Mouse (Mus musculus): Measurements from ENCODE around the gene Otop3. TPM values are rescaled to one million over a fixed set of nuclear protein-coding genes. Genes with fewer than 3 reads are reported as not detected.
A peak's percentile ranks its signal among the peaks of the same experiment; 100 is the strongest.

Gene Otop3
- total and polyA plus RNA-seq, 2 experiments from 2014 or later = 1.8 to 3.7 TPM

DNA sequence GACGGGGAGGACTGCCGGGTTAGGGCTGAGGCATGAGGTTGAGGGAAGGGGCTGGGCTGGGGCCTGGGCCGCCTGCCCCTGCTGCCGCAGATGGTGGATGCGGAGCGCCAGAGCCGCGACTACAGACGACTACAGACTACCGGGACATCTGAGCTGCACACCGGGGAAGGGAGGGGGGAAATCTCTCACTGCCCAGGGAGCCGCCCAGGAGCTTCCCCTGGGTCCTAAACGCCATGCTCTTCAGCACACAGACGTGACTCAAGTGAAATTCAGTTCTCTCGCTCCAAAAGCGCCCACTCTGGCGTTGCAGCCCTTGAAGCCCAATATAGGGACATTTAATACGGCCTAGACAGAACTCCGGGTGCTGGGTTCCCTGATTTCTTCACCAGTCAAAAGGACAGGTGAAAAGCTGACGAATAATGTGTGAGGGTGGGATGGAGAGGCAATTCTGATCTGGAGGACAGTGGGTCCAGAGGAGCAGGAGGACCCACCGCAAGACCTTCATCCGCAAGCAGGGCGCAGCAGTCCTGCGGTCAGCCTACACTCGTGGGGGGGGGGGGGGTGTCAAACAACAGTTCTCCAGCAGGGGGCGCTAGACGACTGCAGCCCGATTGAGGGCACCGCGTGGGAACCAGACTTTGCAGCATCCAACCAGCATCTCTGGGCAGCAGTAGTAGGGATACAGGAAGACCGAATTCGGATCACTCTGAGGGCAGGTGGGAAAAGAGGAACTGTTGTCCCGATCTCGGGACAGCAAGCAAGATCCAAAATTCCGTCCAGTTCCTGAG lies 12.4 kb upstream of the Otop3 start, which contains the start of gene Ush1g:
Ush1g (minus strand) TSS at position 136 of the 788 bp plus-strand sequence.
- ATAC-seq (ENCODE audit: low FRiP score) = peak; percentile 39; the same call in 1 of the 2 replicates
- Histone ChIP-seq H3K4me3 (ENCODE audit: low read depth, low read length) (peak within 1 kb of the TSS; percentile 5; the same call in 1 of the 2 replicates), H3K9me3 (ENCODE audit: low read length) (no peaks in the 10 kb centered on the region), H3K4me1 (ENCODE audit: insufficient read depth, low read length) (no peaks in the 10 kb centered on the region), H3K27ac (ENCODE audit: low read depth, low read length) (no peak within 1 kb of the TSS), H3K27me3 (ENCODE audit: insufficient read depth, low read length) (peaks cover 62% of the 10 kb centered on the region), H3K4me2 (ENCODE audit: low read depth, low read length, poor library complexity, severe bottlenecking) (peak within 1 kb of the TSS; percentile 30), H3K9ac (replicated peaks; ENCODE audit: low read length, poor library complexity, severe bottlenecking) (no peak within 1 kb of the TSS), H3K36me3 (ENCODE audit: insufficient read depth, low read length) (no peaks in the 10 kb centered on the region)
- 5% methylated on average over 34 of the region's 35 CpGs for WGBS
- DNase-seq (ENCODE audit: low spot score) = peak; percentile 74
- TF ChIP-seq CTCF (IDR thresholded peaks at IDR 0.05) = peak; percentile 94

DNA sequence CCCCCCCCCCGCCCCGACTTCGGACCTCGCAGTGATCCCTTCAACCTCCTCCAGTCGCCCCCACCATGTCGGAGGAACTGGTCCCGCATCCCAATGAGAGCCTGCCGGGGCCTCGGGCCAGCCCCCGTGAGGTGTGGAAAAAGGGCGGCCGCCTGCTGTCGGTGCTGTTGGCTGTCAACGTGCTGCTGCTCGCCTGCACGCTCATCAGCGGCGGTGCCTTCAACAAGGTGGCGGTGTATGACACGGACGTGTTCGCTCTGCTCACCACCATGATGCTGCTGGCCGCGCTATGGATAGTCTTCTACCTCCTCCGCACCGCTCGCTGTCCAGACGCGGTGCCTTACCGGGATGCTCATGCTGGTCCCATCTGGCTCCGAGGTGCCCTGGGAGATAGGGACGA lies 11.2 kb upstream of the Otop3 start:
- H3K27me3 ChIP-seq (ENCODE audit: insufficient read depth, low read length) = peaks cover 51% of the 10 kb centered on the region
- H3K9ac ChIP-seq (replicated peaks; ENCODE audit: low read length, poor library complexity, severe bottlenecking) = 0 out of 2 replicates have a peak overlapping the region, but pooled peaks have one; percentile 19
- H3K4me2 ChIP-seq (ENCODE audit: low read depth, low read length, poor library complexity, severe bottlenecking) = 0 out of 2 replicates have a peak overlapping the region, but pooled peaks have one; percentile 9
- DNase-seq (ENCODE audit: low spot score) (peak; percentile 13), ATAC-seq (ENCODE audit: low FRiP score) (no peak)
- no peaks in the 10 kb centered on the region for H3K9me3 ChIP-seq (ENCODE audit: low read length)
- H3K36me3 ChIP-seq (ENCODE audit: insufficient read depth, low read length) = no peaks in the 10 kb centered on the region
- WGBS = 20% methylated on average over 32 of the region's 32 CpGs
- H3K27ac ChIP-seq (ENCODE audit: low read depth, low read length) = no peak overlapping the region
- TF ChIP-seq CTCF (IDR thresholded peaks at IDR 0.05) = no peak
- 0 out of 2 replicates have a peak overlapping the region, but pooled peaks have one; percentile 9 for H3K4me3 ChIP-seq (ENCODE audit: low read depth, low read length)
- H3K4me1 ChIP-seq (ENCODE audit: insufficient read depth, low read length) = no peaks in the 10 kb centered on the region

DNA sequence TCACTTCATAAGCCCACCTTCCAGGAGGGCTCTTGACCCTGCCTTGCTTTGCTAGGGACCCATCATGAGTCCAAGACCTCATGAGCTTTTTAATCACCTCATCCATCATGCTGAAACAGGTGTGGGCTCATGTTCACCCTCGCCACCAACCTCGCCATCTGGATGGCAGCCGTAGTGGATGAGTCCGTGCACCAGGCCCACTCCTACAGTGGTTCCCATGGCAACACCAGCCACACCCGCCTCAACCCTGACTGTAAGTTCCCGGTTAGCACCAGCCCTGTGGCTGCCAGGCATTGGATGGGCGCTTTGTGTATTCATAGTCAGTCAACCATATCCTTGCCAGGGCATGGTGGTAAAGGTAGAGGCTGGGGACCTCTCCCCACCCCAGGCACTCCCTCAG lies 7.8 kb upstream of the Otop3 start:
- ATAC-seq (ENCODE audit: low FRiP score) = no peak
- H3K4me3 ChIP-seq (ENCODE audit: low read depth, low read length) = no peak overlapping the region

DNA sequence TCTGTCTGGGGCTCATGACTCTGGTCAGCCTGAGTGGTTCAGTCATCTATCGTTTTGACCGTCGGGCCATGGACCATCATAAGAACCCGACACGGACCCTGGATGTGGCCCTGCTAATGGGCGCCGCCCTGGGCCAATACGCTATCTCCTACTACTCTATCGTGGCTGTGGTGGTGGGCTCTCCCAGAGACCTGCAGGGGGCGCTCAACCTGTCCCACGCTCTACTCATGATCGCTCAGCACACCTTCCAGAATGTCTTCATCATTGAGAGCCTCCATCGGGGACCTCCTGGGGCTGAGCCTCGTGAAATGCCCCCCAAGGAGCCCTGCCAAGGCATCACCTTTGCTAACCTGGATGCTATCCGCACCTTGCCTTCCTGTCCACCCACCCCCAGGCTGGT lies 5.2 kb upstream of the Otop3 start:
- TF ChIP-seq CTCF (IDR thresholded peaks at IDR 0.05) = peak; percentile 4; the same call in 1 of the 2 replicates
- no peak for ATAC-seq (ENCODE audit: low FRiP score)
- no peak overlapping the region for H3K4me3 ChIP-seq (ENCODE audit: low read depth, low read length)

More for the DNA sequence above, 7.8 kb upstream of the Otop3 start:
- no peak for DNase-seq (ENCODE audit: low spot score)
- H3K4me2 ChIP-seq (ENCODE audit: low read depth, low read length, poor library complexity, severe bottlenecking) = no peak overlapping the region
- peaks cover 21% of the 10 kb centered on the region for H3K27me3 ChIP-seq (ENCODE audit: insufficient read depth, low read length)
- H3K36me3 ChIP-seq (ENCODE audit: insufficient read depth, low read length) = no peaks in the 10 kb centered on the region
- WGBS = 77% methylated on average over 7 of the region's 7 CpGs
- no peak for TF ChIP-seq CTCF (IDR thresholded peaks at IDR 0.05)
- H3K4me1 ChIP-seq (ENCODE audit: insufficient read depth, low read length) = no peaks in the 10 kb centered on the region
- no peak overlapping the region for H3K27ac ChIP-seq (ENCODE audit: low read depth, low read length)
- H3K9me3 ChIP-seq (ENCODE audit: low read length) = no peaks in the 10 kb centered on the region
- no peak overlapping the region for H3K9ac ChIP-seq (replicated peaks; ENCODE audit: low read length, poor library complexity, severe bottlenecking)

DNA sequence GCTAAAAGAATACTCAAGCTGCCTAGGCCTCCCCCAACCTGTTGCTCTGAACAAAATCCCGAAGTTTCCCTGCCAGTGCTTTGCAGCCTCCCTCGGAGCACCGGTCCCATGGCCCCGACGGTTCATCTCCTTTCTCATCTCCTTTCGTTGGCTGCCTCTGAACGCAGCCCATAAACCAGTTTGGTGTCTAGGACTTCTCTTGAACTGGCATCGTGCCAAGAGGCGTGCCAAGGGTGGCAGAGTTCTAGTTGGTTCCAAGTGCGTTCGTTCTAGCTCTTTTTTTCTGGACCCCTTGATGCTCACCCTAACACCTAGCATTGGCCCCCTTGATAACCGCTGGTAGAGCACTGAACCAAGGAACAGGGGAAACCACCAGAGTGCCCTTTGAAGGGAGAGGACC lies 692 bp downstream of the Otop3 start:
- H3K27ac ChIP-seq (ENCODE audit: low read depth, low read length) = no peak overlapping the region
- 57% methylated on average over 12 of the region's 12 CpGs for WGBS
- peak overlapping the region; percentile 61; the same call in 1 of the 2 replicates for H3K4me2 ChIP-seq (ENCODE audit: low read depth, low read length, poor library complexity, severe bottlenecking)
- no peaks in the 10 kb centered on the region for H3K36me3 ChIP-seq (ENCODE audit: insufficient read depth, low read length)
- peaks cover 14% of the 10 kb centered on the region; the same call in 1 of the 2 replicates for H3K27me3 ChIP-seq (ENCODE audit: insufficient read depth, low read length)
- H3K9me3 ChIP-seq (ENCODE audit: low read length) = no peaks in the 10 kb centered on the region
- no peak for DNase-seq (ENCODE audit: low spot score)
- no peak for ATAC-seq (ENCODE audit: low FRiP score)
- H3K4me1 ChIP-seq (ENCODE audit: insufficient read depth, low read length) = 0 out of 2 replicates have a peak, but pooled peaks cover 4% of the 10 kb centered on the region
- no peak overlapping the region for H3K9ac ChIP-seq (replicated peaks; ENCODE audit: low read length, poor library complexity, severe bottlenecking)
- H3K4me3 ChIP-seq (ENCODE audit: low read depth, low read length) = no peak overlapping the region
- TF ChIP-seq CTCF (IDR thresholded peaks at IDR 0.05) = no peak

More for the DNA sequence above, 5.2 kb upstream of the Otop3 start:
- Histone ChIP-seq H3K4me1 (ENCODE audit: insufficient read depth, low read length) (0 out of 2 replicates have a peak, but pooled peaks cover under 1% of the 10 kb centered on the region), H3K27ac (ENCODE audit: low read depth, low read length) (no peak overlapping the region), H3K4me2 (ENCODE audit: low read depth, low read length, poor library complexity, severe bottlenecking) (no peak overlapping the region), H3K9ac (replicated peaks; ENCODE audit: low read length, poor library complexity, severe bottlenecking) (no peak overlapping the region), H3K27me3 (ENCODE audit: insufficient read depth, low read length) (0 out of 2 replicates have a peak, but pooled peaks cover 3% of the 10 kb centered on the region), H3K36me3 (ENCODE audit: insufficient read depth, low read length) (no peaks in the 10 kb centered on the region), H3K9me3 (ENCODE audit: low read length) (no peaks in the 10 kb centered on the region)
- DNase-seq (ENCODE audit: low spot score) = no peak
- 70% methylated on average over 15 of the region's 15 CpGs for WGBS

DNA sequence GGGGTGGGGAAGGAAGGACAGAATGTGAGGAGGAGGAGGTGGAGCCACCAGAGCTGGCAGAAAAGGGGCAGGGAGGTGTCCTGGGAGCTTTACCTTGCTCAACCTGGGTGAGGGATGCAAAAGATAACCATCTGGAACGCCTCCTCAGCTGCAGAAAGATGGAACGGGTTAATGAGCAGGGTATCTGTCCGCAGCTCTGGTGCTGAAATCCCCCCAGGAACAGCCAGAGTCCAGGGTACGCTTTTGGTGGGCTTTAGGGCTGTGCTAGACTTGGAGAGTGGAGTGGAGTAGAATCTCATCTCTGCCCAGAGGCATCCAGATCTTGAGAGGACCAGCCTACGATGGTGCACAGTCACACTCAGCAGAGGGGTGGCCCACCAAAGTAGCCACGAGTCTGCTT lies 1.6 kb downstream of the Otop3 start:
- DNase-seq (ENCODE audit: low spot score) = no peak

More for the DNA sequence above, 1.6 kb downstream of the Otop3 start:
- no peak overlapping the region for H3K4me2 ChIP-seq (ENCODE audit: low read depth, low read length, poor library complexity, severe bottlenecking)
- TF ChIP-seq CTCF (IDR thresholded peaks at IDR 0.05) = no peak
- 19% methylated on average over 6 of the region's 6 CpGs for WGBS
- H3K9ac ChIP-seq (replicated peaks; ENCODE audit: low read length, poor library complexity, severe bottlenecking) = no peak overlapping the region
- H3K4me3 ChIP-seq (ENCODE audit: low read depth, low read length) = no peak overlapping the region
- H3K27me3 ChIP-seq (ENCODE audit: insufficient read depth, low read length) = peaks cover 14% of the 10 kb centered on the region; the same call in 1 of the 2 replicates
- no peaks in the 10 kb centered on the region for H3K36me3 ChIP-seq (ENCODE audit: insufficient read depth, low read length)
- H3K4me1 ChIP-seq (ENCODE audit: insufficient read depth, low read length) = 0 out of 2 replicates have a peak, but pooled peaks cover 4% of the 10 kb centered on the region
- no peak overlapping the region for H3K27ac ChIP-seq (ENCODE audit: low read depth, low read length)
- no peak for ATAC-seq (ENCODE audit: low FRiP score)
- no peaks in the 10 kb centered on the region for H3K9me3 ChIP-seq (ENCODE audit: low read length)
